In the genomic region with DNA sequence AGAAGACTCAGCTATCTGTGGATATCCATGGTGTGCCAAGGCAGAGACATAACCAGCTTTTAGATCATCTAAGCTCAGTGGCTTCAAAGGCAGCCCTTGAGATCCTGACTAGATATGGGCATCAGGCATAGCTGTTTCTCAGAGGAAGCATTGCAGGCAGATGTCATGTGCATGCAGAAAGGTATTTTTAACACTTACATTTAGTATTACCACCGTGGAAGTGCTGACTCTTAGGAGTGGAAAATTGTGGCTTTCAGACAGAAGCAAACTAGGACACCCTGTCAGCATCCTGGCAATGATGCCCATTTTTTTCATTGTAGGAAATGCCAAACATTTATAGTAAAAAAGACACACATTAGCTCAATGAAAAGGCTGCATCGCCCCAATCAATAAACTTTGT, we compare ENCODE assay signal across 13 mouse cellular contexts.
"Had no signal": no experiment of that assay in that cellular context is flagged by ENCODE, and none has a peak within 500 bp of the region (broad histone marks: within the 10 kb centered on the region; RNA-seq: fewer than 3 reads in every experiment).

No protein-coding gene starts in this region.

- H3K4me3 ChIP-seq: limb, embryonic 10.5 days; liver, embryonic 15.5 days; midbrain, embryonic 10.5 days; neural tube, embryonic 13.5 days had no signal

- H3K4me1 ChIP-seq: limb, embryonic 10.5 days; liver, embryonic 15.5 days; midbrain, embryonic 10.5 days; neural tube, embryonic 13.5 days had no signal

- DNase-seq: kidney, adult 9 months; kidney, postnatal 10 days; lung, adult 2 months; lung, postnatal 4 days; midbrain, embryonic 14.5 days; thymus, adult 18-20 months; thymus, postnatal 14 days had no signal

- H3K27me3 ChIP-seq: liver, embryonic 15.5 days; neural tube, embryonic 13.5 days had no signal

- H3K27ac ChIP-seq: limb, embryonic 10.5 days; liver, embryonic 15.5 days; midbrain, embryonic 10.5 days; neural tube, embryonic 13.5 days; stomach, postnatal 0 days had no signal

- ATAC-seq: lung, postnatal 0 days had no signal
